Mouse (Mus musculus) hindbrain, postnatal 0 days (tissue): Measurements from ENCODE around the gene Asb3. TPM values are rescaled to one million over a fixed set of nuclear protein-coding genes. Genes with fewer than 3 reads are reported as not detected.
"Not testable (repeated sequence)": the region's sequence is repeated elsewhere in the genome, so short reads cannot be mapped to it uniquely, and the experiment has no call there.

Experiments used
- ATAC-seq: fragments of 200-750 bp; cut with Nextera tagmentation; 2 replicates; pipeline ENCODE4 v1.8.0; 2017; ENCODE audit warnings: mild to moderate bottlenecking, moderate TSS enrichment, moderate library complexity
- DNase-seq: peaks from one replicate; pipeline ENCODE4 v3.0.0-alpha.2; 2015; ENCODE audit warnings: low spot score
- H3K27ac ChIP-seq: fragments of 300-500 bp; sonication (generic); 2 replicates; pipeline ENCODE4 v1.5.1; 2014; ENCODE audit warnings: mild to moderate bottlenecking
- H3K27me3 ChIP-seq: fragments of 300-500 bp; sonication (generic); 2 replicates; pipeline ENCODE4 v1.6.1; 2014; ENCODE audit warnings: low read length, mixed read lengths; ENCODE audit not compliant: insufficient read depth
- H3K36me3 ChIP-seq: fragments of 300-500 bp; sonication (generic); 2 replicates; pipeline ENCODE4 v1.6.1; 2014; ENCODE audit warnings: low read length, mixed read lengths; ENCODE audit not compliant: insufficient read depth
- H3K4me1 ChIP-seq: fragments of 300-500 bp; sonication (generic); 2 replicates; pipeline ENCODE4 v1.6.1; 2014; ENCODE audit warnings: antibody characterized with exemption, low read length, mixed read lengths; ENCODE audit not compliant: insufficient read depth
- H3K4me2 ChIP-seq: fragments of 300-500 bp; sonication (generic); 2 replicates; pipeline ENCODE4 v1.6.1; 2014; ENCODE audit warnings: low read depth, mild to moderate bottlenecking, low read length, moderate library complexity, mixed read lengths
- H3K4me3 ChIP-seq: fragments of 300-500 bp; sonication (generic); 2 replicates; pipeline ENCODE4 v1.5.1; 2014; ENCODE audit warnings: low read length
- H3K9ac ChIP-seq: fragments of 300-500 bp; sonication (generic); replicated peaks from 2 replicates; pipeline ENCODE4 v1.6.1; 2014; ENCODE audit warnings: mild to moderate bottlenecking, low read length, moderate library complexity, mixed read lengths
- H3K9me3 ChIP-seq: fragments of 300-500 bp; sonication (generic); 2 replicates; pipeline ENCODE4 v1.6.1; 2016; ENCODE audit warnings: low read length, mixed read lengths
- CTCF ChIP-seq: IDR thresholded peaks from 2 replicates; pipeline ENCODE4 v1.5.1; 2016; ENCODE audit warnings: antibody characterized with exemption, control low read depth, low read depth
- WGBS: fragments of 180-500 bp; shearing (Covaris S2); extraction: QIAGEN DNeasy Blood & Tissue Kit; methylation state at CpG from one replicate; pipeline ENCODE4 v1.1.7; 2014; 5-methylcytosine and 5-hydroxymethylcytosine counted together
- polyA plus RNA-seq: library from polyadenylated mRNA; unstranded; fragments of >200 nt; fragmentation: Nextera tagmentation; extraction: Ambion mirVana; gene quantifications from 2 replicates; pipeline ENCODE4 v1.2.1, GENCODE M21; 2015
- total RNA-seq: library from RNA; depleted of rRNA; stranded (reverse); fragments of >200 nt; gene quantifications from 2 replicates; pipeline ENCODE4 v1.2.3, GENCODE M21; 2014

Asb3 gene
- total and polyA plus RNA-seq, 2 experiments from 2014 or later, result 14.8 to 19.8 TPM

GRCm38 (mm10) chr11:31089973-31090372, 204.8 kb downstream of the Asb3 start:
- ATAC-seq, result no peak
- WGBS, result 94% methylated on average over 10 of the region's 10 CpGs
- no peak overlapping the region for H3K9ac ChIP-seq

GRCm38 (mm10) chr11:31090478-31090978, 205.3 kb downstream of the Asb3 start:
- no peak overlapping the region for H3K4me2 ChIP-seq
- H3K4me1 ChIP-seq, result no peaks in the 10 kb centered on the region
- DNase-seq (no peak), ATAC-seq (no peak)
- no peak overlapping the region for H3K9ac ChIP-seq
- TF ChIP-seq CTCF, result no peak
- no peaks in the 10 kb centered on the region for H3K27me3 ChIP-seq
- H3K9me3 ChIP-seq, result no peaks in the 10 kb centered on the region
- no peak overlapping the region for H3K27ac ChIP-seq
- WGBS, result 79% methylated on average over 3 of the region's 3 CpGs
- no peaks in the 10 kb centered on the region for H3K36me3 ChIP-seq
- H3K4me3 ChIP-seq, result no peak overlapping the region

More at GRCm38 (mm10) chr11:31089973-31090372, 204.8 kb downstream of the Asb3 start:
- Histone ChIP-seq H3K9me3 (no peaks in the 10 kb centered on the region), H3K27me3 (no peaks in the 10 kb centered on the region), H3K4me1 (no peaks in the 10 kb centered on the region), H3K4me3 (no peak overlapping the region), H3K36me3 (no peaks in the 10 kb centered on the region), H3K27ac (no peak overlapping the region), H3K4me2 (no peak overlapping the region)
- DNase-seq, result no peak
- TF ChIP-seq CTCF, result no peak

GRCm38 (mm10) chr11:31099519-31099918, 214.3 kb downstream of the Asb3 start:
- not testable (repeated sequence) for H3K36me3 ChIP-seq, DNase-seq, H3K9me3 ChIP-seq, H3K27ac ChIP-seq, H3K4me1 ChIP-seq, ATAC-seq, H3K4me3 ChIP-seq, H3K4me2 ChIP-seq, H3K27me3 ChIP-seq, H3K9ac ChIP-seq

GRCm38 (mm10) chr11:31102188-31102587, 217.0 kb downstream of the Asb3 start:
- ATAC-seq (no peak), DNase-seq (no peak)
- H3K4me1 ChIP-seq, result no peaks in the 10 kb centered on the region
- 85% methylated on average over 2 of the region's 2 CpGs for WGBS
- H3K36me3 ChIP-seq, result no peaks in the 10 kb centered on the region
- H3K9ac ChIP-seq, result no peak overlapping the region
- H3K4me2 ChIP-seq, result no peak overlapping the region
- no peak for TF ChIP-seq CTCF
- H3K4me3 ChIP-seq, result no peak overlapping the region
- H3K27ac ChIP-seq, result no peak overlapping the region
- H3K9me3 ChIP-seq, result no peaks in the 10 kb centered on the region
- no peaks in the 10 kb centered on the region for H3K27me3 ChIP-seq

GRCm38 (mm10) chr11:31105364-31105763, 220.1 kb downstream of the Asb3 start:
- Histone ChIP-seq H3K9ac (no peak overlapping the region), H3K4me3 (no peak overlapping the region), H3K27ac (no peak overlapping the region), H3K27me3 (no peaks in the 10 kb centered on the region), H3K9me3 (no peaks in the 10 kb centered on the region), H3K4me2 (no peak overlapping the region), H3K4me1 (no peaks in the 10 kb centered on the region), H3K36me3 (no peaks in the 10 kb centered on the region)
- DNase-seq, result no peak
- no peak for ATAC-seq
- no peak for TF ChIP-seq CTCF
- 94% methylated on average over 5 of the region's 5 CpGs for WGBS

GRCm38 (mm10) chr11:31126964-31127363, 241.7 kb downstream of the Asb3 start:
- ATAC-seq, H3K9ac ChIP-seq, H3K27ac ChIP-seq, H3K4me1 ChIP-seq, H3K27me3 ChIP-seq, H3K36me3 ChIP-seq, H3K4me2 ChIP-seq, H3K4me3 ChIP-seq, H3K9me3 ChIP-seq, DNase-seq: not testable (repeated sequence)
- 84% methylated on average over 1 of the region's 1 CpGs for WGBS

- ATAC-seq, H3K4me1 ChIP-seq, H3K9me3 ChIP-seq, H3K27me3 ChIP-seq, H3K4me3 ChIP-seq, H3K9ac ChIP-seq, H3K36me3 ChIP-seq, H3K27ac ChIP-seq, DNase-seq, H3K4me2 ChIP-seq: not testable (repeated sequence)
- WGBS, result 70% methylated on average over 4 of the region's 4 CpGs
Observed at GRCm38 (mm10) chr11:31133726-31134125, 248.5 kb downstream of the Asb3 start.

- not testable (repeated sequence) for H3K4me1 ChIP-seq, H3K27ac ChIP-seq, H3K4me3 ChIP-seq, ATAC-seq, DNase-seq, H3K9me3 ChIP-seq, H3K4me2 ChIP-seq, H3K27me3 ChIP-seq, H3K9ac ChIP-seq, H3K36me3 ChIP-seq
- 77% methylated on average over 1 of the region's 1 CpGs for WGBS
Observed at GRCm38 (mm10) chr11:31134824-31135223, 249.6 kb downstream of the Asb3 start.

GRCm38 (mm10) chr11:31138394-31138793, 253.2 kb downstream of the Asb3 start:
- not testable (repeated sequence) for H3K9ac ChIP-seq, H3K4me2 ChIP-seq, H3K27me3 ChIP-seq, ATAC-seq, H3K27ac ChIP-seq, H3K36me3 ChIP-seq, H3K9me3 ChIP-seq, H3K4me1 ChIP-seq, DNase-seq, H3K4me3 ChIP-seq
- WGBS, result 82% methylated on average over 1 of the region's 1 CpGs
